Mouse (Mus musculus) 3134 (cell line): ENCODE results near the gene Foxn3.

Experiments
- DNase-seq: peaks from one replicate; pipeline ENCODE4 v3.0.0-alpha.2; 2011; ENCODE audit warnings: low spot score; ENCODE audit not compliant: insufficient read length; ENCODE audit errors: extremely low read depth

Foxn3 gene

DNA sequence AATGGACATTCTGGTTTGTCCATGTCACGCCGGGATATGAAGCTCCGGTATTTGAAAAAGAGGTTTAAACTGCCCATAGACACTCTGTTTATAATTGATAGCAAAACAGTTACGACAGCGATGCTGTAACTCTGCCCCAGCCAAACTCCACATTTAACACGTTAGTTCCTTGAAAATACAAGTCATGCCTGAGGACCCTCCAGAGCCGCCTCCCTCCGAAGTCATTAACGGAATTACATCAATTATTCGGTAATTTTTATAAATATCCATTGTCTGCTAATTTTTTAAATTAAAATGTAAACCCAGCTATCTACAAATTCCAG lies 554 bp downstream of the Foxn3 start:
- DNase-seq = no peak

DNA sequence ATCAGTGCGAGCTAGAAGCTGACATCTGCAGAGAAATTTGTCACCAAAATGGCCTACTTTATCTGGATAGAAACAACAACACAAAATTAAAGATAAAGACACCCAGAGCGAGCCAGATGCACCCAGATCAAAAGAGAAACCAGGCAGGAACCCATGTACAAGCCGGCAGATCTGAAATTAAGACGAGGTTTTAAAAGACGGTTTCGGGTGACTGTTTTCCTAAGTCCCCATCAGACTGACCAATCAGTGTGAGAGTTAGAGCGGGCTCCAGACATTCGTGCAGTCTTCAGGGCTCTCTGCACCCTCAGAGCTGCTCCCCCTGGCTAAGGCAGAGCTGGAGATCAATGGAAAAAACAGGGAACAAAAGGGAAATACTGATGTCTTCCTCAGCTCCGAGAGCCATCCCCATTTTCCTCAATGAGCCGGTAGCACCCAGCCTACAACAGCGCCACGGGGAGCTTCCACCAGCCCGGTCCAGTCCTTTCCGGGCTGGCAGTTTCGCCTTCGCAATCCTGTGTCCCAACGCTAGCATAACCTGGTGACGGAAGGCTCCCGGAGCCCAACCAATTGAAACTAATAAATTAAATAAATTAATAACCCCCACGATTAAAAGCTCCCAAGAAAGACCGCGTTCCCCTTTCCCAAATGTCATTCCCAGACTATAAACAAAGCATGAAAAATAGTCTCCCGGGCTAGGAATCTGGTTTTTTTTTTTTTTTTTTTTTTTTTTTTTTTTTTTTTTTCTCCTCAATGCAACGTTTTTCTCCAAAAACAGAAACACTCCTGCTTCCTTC lies 1.1 kb downstream of the Foxn3 start:
- peak; percentile 69 for DNase-seq

DNA sequence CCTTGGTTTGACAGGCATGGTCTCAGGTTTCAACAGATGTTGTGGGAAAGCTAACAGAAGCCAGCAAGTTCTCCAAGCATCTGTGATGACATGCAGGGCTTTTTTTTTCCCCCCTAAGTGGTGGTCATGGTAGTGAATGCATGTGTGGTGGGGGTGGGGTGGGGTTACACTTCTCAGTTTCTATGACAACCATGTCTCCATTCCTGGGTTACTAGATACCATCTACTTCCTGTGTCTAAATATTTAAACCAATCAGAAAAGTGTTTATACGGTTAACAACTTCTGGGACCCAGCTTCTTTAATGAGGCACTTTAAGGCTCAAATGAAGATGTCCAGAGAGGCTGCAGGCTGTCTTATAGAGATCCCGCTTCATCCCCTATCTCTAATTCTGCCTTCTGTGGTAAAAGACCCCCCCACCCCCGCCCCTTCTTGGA lies 2.0 kb downstream of the Foxn3 start:
- DNase-seq = no peak

DNA sequence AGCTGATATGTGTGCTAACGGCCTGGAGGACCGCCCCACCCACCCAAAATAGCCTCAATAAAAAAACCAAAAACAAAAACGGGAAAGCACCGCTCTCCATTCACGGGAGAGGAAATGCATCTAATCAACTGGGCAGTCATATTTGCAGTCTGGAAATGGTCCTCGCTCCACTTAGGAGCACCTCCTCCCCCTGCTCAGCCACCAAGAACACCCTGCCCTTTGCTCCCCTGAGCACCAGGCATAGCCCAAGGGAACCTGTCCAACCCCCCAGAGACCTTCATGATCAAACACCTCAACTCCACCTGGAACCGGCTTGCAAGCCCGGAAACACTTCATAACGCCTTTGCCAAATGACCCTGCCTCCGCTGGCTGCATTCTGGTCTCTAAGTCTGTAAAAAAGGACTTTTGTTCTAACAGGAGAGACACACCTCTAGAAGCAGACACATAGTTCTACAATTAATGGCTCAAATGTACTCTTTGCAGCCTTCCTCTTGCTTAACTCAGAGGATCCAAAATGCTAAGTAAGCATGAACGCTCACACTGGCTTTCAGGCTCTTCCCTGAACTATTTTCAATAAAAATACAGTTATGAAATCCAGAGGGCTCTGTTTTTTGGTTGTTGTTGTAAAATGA lies 2.6 kb downstream of the Foxn3 start:
- DNase-seq = no peak

DNA sequence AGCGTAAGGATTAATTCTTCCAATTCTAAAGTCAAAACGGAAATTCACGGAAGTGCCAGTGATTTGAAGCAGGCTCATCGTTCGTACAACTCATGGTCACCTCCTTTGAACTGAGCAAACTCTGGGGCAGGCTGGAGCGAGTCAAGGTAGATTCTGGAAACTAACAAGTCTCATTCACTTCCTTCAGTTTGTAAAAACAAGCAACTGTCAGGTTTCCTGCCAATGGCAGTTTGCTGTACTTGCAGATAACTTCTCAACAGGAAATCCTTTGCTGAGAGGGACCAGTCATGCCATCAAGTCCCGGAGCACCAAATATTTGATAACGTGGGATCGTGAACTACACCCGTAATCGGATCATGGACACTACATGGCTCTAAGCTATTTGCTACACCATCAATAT lies 3.9 kb downstream of the Foxn3 start:
- no peak for DNase-seq

DNA sequence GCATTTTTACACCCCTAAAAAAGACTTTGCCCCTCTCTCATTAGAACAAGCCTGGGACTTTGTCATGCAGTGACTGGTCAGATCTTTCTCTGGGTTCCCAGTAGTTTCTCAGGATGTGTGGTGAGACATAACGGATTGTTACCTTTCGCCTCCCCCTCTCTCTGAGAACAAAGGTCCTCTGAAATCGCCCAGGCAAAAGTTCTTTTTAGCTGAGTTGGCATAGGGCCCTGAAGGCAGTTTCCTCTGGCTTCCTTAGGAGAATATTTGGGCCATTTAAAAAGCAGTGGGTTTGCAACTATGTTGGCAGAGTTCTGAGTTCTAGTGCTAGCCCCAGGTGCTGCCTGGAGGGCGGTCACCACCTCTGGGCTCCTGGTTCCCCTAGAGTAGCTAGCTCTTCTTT lies 4.9 kb downstream of the Foxn3 start:
- no peak for DNase-seq

DNA sequence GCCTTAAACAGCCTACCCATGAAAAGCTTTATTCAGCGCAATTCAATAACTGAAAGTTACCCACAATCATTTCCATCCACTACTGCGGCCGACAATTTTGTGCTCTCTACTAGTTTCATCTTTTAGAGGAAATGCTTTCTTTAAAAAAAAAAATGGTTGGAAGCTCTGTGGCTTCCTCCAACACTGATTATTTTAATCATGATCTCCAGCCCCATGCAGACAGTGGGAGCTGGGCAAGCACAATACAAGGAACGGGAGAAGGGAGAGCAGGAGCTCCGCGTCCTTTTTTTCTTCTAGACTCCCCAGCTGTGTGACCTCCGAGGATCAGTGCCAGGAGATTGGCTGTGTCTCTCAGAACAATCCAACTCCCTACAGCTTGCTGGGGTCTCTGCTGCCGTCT lies 5.9 kb downstream of the Foxn3 start:
- no peak for DNase-seq

DNA sequence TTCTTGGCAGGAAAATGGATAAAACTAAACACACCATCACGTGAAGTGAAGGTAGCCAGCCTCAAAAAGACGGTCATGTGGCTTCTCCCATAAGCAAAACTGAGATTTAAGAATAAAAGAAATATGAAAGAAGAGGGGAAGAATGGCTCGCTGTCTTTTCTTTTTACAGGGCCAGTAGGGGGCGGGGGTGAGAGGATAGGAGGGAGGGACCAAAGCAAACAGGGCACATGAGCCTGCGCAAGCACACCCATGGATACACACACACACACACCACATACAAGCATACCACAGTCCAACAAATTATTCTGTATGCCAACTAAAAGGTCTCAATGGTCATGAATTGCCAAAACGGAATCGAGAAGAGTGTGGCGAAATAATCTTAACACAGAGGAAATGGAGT lies 12.8 kb downstream of the Foxn3 start:
- no peak for DNase-seq

DNA sequence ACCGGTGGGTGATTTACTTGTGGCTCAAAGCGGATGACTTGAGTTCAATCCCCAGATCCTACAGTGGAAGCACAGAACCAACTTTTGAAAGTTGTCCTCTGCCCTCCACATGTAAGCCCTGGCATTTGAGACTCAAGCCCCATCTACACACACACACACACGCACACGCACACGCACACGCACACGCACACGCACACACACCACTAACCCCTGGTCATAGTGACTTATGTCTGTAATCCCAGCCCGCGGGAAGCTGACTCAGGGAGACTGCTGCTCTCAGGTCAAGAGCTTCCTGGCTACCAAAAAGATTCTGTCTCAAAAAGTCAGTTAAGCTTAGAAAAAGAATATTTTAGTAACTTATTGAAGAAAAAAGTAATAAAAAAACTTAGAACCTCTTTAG lies 13.6 kb downstream of the Foxn3 start:
- no peak for DNase-seq

DNA sequence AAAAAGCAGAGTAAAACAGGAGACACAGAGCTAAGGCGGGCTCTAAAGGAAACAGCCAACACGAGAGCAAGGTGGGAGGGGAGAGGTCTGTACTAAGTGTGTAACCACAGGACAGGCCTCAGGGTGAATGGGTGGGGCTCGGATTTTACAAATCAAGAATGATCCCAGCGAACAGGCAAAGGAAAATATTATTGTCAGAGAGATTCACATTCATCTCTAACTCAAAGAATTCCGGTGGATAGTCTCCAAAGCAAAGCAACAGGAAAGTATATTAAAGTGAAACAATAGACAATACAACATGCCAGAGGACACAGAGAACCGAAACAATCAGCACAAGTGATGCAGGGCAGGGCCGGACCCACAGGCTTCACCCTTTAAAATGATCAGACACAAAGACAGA lies 15.0 kb downstream of the Foxn3 start:
- DNase-seq = no peak

DNA sequence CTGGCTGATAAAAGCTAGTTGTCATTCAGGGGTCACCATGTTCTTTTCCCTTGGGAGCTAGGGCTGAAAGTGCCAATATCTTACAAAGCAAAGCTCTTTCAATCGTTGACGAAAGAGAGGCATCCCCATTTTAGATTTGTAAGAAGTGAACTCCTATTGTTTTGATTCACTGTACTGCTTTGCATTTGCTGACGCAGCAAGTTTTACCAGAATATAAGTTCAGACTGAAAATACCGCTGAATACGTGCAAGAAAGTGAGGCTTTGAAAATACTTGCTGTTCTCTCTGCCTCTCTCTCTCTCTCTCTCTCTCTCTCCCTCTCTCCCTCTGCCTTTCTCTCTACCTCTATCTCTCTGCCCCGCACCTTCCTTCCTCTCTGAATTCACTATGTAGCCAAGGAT lies 16.1 kb downstream of the Foxn3 start:
- no peak for DNase-seq

DNA sequence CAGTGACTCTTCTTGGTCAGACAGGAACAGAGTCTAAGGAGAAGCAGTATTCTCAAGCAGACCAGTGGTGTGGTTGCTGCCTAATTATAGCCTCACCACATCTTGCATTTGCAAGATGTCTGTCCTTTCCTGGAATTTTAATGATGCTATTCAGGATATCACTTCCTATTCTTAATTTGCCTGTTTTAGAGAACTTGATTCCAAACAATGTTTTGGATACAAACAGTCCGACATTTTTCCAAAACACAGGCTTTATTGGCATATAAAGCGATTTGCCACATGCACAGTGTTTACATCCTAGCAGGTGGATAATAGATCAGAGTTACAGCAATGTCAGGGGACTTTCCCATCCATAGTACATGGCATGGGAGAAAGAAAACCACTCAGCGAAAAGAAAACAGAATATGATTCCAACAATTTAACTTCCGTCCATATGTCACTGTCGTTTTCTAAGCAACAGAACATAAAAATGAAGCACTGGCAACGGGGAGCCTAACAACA lies 18.1 kb downstream of the Foxn3 start:
- DNase-seq = no peak

DNA sequence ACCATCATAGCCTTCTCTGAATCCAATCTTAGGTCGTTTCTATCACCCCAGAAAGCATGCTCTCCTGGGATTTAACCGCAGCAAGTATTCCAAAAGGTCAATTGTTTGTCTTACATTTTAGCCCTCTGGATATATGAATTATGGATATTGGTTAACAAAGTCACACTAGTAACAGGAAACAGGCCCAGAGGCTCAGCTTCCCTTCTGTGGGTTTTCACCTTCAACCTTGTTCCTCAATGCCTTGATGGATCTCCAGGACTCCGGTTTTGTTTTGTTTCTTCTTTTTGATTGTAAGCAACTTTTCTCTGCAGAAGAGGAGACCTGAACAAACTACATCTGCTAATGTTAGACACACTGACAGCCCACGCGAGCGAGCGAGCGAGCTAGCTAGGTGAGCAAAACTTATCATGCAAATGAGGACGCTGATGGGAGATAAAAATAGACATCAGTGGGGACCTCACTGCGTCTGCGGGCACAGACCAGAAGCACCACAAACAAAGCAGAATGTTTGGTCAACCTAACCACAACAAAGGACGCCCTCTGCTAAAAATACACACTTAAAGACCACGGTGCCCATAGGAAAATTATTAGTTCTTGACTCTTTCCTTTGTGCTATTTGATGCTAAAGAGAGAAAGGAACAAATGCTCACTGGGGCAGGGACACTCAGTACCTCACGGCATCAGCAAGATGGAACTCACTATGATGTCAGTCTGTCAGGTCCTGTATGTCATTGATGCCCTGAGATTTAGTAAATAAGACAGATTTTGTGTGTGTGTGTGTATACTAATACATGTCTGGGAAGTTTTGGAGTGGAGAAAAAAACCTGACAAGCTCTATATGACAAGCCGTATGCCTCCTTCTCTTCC lies 18.9 kb downstream of the Foxn3 start:
- no peak for DNase-seq

DNA sequence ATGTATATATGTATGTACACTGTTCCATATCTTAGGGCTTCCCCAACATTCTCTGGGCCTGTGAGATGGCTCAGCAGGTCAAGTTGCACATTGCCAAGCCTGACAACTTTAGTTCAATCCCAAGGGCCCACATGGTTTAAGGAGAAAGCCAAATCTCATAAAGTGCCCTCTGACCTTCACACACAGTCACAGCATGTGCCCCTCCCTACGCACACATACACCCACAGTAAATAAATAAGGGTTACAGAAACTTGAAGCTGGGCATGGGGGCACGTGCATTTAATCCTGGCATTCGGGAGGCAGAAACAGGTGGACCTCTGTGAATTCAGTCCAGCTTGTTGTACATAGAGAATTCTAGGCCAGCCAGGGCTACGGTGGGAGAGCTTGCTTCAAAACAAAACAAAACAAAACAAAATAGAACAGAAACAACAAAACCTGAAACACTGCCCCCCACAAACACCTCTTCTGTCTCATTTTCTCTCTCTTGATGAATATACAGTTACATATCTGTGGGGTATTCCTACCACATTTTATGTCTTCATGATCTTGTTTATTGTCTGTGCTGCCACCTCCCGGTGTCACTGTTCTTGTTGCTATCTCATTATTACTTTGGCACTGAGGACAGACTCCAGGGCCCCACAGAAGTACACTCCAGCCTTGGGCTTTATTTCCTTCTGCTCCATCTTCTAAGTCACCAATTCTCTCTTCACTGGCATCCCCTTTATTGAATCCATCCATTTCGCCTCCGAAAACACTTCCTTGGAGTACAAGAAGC lies 19.8 kb downstream of the Foxn3 start:
- no peak for DNase-seq

DNA sequence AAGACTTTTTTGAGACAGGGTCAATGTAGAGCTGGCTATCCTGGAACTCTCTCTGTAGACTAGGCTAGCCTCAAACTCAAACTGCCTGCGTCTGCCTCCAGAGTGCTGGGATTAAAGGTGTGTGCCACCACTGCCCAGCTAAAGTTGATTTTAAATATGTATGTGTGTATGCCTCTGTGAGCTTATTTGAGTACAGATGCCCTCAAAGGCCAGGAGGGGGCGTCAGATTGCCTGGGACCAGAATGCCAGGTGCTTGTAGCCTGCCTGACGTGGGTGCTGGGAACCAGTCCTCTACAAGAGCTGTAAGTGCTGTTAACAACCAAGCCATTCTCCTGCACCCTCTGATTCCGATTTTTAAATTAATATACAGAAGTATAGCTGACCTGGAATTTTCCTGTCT lies 23.2 kb downstream of the Foxn3 start:
- no peak for DNase-seq

DNA sequence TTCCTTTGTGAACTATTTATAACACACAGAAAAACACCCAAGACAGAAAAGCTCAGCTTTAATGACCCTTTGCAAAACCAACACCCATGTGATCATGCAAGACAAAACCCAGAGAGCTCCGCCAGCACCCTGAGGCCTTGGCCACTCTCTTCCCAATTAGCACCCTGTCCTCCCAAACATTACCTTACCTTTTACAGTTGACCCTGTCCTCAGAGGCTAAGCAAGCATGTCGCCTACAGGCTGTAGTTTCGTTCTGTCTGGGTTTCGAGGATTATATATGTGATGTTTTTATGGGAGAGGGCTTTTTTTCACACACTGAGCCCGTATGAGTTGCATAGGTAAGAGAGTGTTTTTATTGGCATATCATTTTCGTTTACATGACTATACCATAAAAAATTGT lies 26.1 kb downstream of the Foxn3 start:
- no peak for DNase-seq

DNA sequence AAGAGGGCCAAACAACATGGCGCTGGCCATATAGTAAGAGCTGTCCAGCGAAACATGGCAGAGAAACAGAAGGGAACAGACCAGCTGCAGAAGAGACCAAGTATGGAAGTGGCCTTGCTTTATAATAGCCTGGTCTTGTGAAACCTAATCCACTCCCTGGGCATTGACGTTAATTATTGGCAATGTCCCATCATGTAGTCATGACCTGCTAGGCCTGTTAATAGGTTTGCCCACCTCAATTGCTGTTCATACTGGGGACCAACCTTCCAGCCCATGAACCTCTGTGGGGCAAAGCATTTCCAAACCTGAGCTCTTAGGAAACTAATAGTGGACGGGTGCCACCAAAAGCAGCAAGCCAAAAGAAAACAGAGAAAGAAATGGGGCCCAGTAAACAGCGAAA lies 27.0 kb downstream of the Foxn3 start:
- DNase-seq = no peak

DNA sequence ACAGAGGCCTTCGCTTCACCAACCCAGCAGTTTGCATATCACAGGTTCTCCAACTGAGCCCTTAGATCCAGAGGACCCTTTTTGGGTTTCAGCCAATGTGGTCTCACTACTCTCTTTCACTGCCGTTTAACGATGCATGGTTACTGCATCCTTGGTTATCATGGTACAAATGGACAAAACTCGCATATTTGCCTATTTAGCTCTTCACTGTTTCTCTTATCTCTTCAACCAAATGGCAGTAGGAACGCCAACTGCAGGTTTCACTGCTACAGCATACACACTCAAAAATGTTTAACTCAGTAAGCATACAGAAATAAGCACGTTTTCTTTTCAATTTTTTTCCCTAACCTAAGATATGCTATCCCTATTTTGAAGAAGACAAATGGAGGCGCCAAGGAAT lies 31.0 kb downstream of the Foxn3 start:
- DNase-seq = no peak

DNA sequence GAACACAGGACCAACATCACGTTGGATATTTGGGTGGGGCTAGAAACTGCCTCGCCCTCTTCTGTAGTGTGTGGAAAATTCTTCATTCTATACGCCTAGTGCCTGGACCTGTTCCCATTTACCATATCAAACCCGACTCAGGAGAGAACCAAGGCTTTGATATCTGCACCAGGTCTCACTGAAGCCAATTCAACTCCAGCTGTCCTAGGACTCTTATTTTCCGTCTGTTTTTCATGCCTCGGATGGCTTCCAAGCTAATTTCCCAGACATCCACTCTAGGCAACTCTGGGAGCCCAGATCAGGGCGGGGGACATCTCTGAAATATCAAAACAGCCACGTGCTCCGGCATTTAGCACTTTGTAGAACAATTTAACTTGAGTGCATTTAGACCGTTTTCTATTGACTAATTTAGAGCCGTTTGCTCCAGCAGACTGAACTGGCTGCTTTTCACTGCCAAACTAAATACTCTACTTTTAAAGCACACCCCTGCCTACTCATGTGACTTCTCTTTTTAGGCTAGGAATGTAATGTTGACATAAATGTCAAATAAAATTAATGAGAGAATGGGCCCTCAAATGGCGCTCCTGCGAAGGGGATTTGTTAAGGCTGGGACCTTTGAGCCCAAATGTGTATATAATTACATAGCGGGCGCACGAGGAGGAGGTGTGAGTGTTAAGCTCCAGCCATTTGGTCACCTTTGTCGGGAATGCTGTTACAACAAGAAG lies 33.5 kb downstream of the Foxn3 start:
- no peak for DNase-seq

DNA sequence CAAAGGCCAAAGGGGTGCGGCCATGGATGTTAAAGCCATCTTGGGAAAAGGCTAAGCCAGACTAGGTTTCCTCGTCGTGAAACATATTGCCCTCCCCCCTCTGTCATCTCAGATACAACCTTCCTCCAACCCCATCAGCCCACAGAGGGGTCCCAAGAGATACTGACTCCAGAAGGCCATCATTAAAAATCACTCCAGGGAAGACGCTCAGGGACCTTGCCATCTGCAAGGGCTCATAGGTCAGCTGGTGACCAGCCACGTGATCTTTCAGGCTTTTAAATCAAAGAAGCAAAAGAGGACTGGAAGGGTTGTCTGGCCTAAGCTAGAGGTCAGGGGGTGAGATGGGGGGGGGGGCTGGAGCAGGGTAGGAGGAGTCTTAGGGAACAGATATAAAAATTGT lies 34.4 kb downstream of the Foxn3 start:
- DNase-seq = no peak
